Mouse (Mus musculus): Measurements from ENCODE around the gene Herpud1. TPM values are rescaled to one million over a fixed set of nuclear protein-coding genes. Genes with fewer than 3 reads are reported as not detected.

Gene Herpud1
- 10 to 100 TPM; 68.3 to 78.2 TPM for total RNA-seq (2021)
- long read RNA-seq, experiment 1, transcript Herpud1-205 (8 exons, 1,952 nt), result major isoform, 75 of 89 reads
- long read RNA-seq, experiment 1, transcript Herpud1-201 (8 exons, 1,873 nt), result minor isoform, 6 of 89 reads
- long read RNA-seq, experiment 1, partial matches to known transcripts, result 2 of 89 reads
- long read RNA-seq, experiment 1, other reads (novel, unspliced or antisense), result 6 of 89 reads
- long read RNA-seq, experiment 2, transcript Herpud1-201 (8 exons, 1,873 nt), result minor isoform, 8 of 72 reads
- long read RNA-seq, experiment 2, transcript Herpud1-205 (8 exons, 1,952 nt), result major isoform, 56 of 72 reads
- long read RNA-seq, experiment 2, partial matches to known transcripts, result 2 of 72 reads
- long read RNA-seq, experiment 2, other reads (novel, unspliced or antisense), result 5 of 72 reads

DNA sequence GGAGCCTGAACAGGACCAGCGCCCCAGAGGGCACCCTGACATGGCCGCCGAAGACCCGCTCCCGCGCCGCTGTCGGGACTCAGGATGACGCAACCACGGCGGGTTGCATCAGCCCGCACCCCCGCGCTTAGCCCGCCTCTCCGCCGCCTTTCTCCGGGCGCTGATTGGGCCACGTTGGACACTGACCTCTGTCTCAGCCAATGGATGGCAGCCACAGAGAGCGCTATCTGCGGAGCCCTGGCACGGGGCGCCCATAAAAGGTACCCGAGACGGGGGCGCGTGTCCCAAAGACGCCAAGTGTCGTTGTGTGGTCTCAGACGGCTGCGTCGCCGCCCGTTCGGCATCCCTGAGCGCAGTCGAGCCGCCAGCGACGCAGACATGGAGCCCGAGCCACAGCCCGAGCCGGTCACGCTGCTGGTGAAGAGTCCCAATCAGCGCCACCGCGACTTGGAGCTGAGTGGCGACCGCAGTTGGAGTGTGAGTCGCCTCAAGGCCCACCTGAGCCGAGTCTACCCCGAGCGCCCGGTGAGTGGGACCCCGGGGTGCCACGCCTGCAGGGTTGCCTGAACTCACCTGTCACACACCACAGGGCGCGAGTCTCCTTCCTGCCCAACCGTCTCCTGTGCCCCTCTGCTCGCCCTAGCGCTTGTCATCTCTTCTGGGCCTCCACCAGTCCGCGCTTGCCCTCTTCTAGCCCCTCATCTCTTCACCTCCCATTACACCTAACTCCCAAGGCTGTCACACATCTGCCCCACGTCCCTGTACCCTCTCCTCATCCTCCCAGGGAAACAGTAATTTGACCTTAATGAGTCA is at the start of gene Herpud1:
TSS of gene Herpud1 (plus strand) at position 225 of the 813 bp plus-strand sequence.
- peak; percentile 99 for DNase-seq (ENCODE audit: extremely low spot score in 1 of 2, low spot score in 2 of 2)
- Histone ChIP-seq H3K27ac (peak within 1 kb of the TSS; percentile 100), H3K4me3 (peak within 1 kb of the TSS; percentile 74)
- intact Hi-C loops (cut with DNase I), result loop anchor here (5.0 kb wide), 1 partner anchor 316 kb away; no protein-coding TSS in a partner anchor
- no peak for TF ChIP-seq CTCF (IDR thresholded peaks at IDR 0.05)

DNA sequence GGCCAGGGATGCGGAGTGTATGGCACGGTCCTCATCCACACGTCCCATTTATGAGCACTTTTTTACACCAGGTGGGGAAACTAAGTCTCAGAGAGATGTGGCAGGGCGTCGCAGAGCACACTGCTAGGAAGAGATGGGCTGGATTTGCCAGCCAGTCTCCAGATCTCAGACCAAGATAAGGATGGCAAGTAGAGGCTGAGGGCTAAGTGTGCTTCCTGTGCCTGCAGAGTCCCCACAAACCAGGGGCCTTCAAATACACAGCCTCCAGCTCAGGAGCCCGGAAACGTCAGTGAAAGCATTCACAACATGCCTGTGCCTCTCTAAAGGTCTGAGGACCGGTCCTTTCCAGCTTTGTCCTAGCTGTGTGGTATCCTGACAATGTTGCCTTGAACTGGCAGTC is 48.7 kb upstream of the Herpud1 start:
- no peak for DNase-seq (ENCODE audit: extremely low spot score in 1 of 2, low spot score in 2 of 2)
- Histone ChIP-seq H3K27ac (no peak overlapping the region), H3K4me3 (no peak overlapping the region)
- TF ChIP-seq CTCF (IDR thresholded peaks at IDR 0.05), result no peak
- intact Hi-C loops (cut with DNase I), result loop anchor here (10.0 kb wide), 1 partner anchor 357 kb away; the partner anchor contains the start of gene Pllp

DNA sequence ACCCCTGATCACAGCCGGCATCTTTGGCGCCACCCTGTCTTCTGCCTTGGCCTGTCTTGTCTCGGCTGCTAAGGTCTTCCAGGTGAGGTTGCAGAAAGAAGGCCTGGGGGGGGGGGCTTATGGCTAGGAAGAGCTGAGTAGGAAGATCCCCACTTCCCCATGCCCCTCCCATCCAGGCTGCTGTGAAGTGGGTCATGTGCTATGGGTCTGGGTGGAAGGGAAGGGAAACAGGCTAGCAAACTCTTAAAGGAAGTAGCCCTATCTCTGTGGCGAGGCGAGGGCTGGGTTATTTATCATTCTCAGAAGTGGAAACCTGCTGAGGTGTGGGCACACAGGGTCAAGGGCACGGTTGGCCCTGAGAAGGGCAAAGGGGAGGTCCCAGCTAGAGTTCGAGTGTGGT is 45.4 kb upstream of the Herpud1 start:
- DNase-seq (ENCODE audit: extremely low spot score in 1 of 2, low spot score in 2 of 2), result no peak
- intact Hi-C loops (cut with DNase I), result loop anchor here (5.0 kb wide), 1 partner anchor 242 kb away; no protein-coding TSS in a partner anchor

DNA sequence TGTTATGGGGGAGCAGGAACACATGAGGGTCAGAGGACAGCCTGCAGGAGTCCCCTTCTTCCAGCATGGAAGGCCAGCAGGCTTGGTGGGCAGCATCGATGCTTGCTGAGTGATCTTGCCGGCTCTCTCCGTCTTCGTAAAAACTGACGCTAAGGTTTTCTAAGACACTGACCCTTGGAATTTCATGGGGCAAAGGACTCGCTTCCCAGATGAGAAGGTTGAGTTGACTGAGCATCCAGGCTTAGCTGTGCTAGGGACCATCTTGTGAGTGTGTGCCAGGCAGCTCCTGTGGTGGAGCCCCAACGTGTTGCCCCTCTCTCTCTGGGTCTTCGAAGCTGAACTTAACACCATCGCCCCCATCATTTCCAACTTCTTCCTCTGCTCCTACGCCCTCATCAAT is 43.5 kb upstream of the Herpud1 start:
- no peak overlapping the region for H3K4me3 ChIP-seq
- no peak overlapping the region for H3K27ac ChIP-seq
- DNase-seq (ENCODE audit: extremely low spot score in 1 of 2, low spot score in 2 of 2), result no peak
- TF ChIP-seq CTCF (IDR thresholded peaks at IDR 0.05), result no peak
- intact Hi-C loops (cut with DNase I), result loop anchor here (2.0 to 5.0 kb wide), 3 partner anchors 46 to 240 kb away; no protein-coding TSS in a partner anchor

More for the DNA sequence above, 45.4 kb upstream of the Herpud1 start:
- TF ChIP-seq CTCF (IDR thresholded peaks at IDR 0.05), result no peak
- no peak overlapping the region for H3K27ac ChIP-seq
- H3K4me3 ChIP-seq, result no peak overlapping the region

DNA sequence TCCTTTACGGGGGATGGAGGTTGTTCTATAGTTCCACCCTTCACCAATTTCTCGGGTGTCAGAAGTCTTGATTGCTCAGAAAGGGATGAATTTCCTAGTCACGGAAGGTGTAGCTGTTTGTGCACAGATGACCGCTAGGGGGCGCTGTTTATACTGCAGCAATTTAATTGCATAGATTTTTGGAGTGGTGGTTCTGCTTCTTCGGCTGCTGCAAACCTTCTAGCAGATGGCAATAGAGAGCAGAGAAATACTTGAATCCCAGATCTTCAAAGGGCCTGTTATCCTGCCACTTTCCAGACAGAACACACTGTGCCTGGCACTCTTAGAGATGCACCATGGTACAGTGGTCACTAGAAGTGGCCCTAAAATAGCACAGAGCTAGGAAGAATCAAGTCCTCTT is 42.9 kb upstream of the Herpud1 start:
- Histone ChIP-seq H3K27ac (no peak overlapping the region; the same call in 1 of the 2 replicates), H3K4me3 (no peak overlapping the region)
- TF ChIP-seq CTCF (IDR thresholded peaks at IDR 0.05), result no peak; the same call in none of the 2 replicates
- intact Hi-C loops (cut with DNase I), result loop anchor here (2.0 to 5.0 kb wide), 3 partner anchors 46 to 239 kb away; no protein-coding TSS in a partner anchor
- DNase-seq (ENCODE audit: extremely low spot score in 1 of 2, low spot score in 2 of 2), result peak; percentile 75 to 79

DNA sequence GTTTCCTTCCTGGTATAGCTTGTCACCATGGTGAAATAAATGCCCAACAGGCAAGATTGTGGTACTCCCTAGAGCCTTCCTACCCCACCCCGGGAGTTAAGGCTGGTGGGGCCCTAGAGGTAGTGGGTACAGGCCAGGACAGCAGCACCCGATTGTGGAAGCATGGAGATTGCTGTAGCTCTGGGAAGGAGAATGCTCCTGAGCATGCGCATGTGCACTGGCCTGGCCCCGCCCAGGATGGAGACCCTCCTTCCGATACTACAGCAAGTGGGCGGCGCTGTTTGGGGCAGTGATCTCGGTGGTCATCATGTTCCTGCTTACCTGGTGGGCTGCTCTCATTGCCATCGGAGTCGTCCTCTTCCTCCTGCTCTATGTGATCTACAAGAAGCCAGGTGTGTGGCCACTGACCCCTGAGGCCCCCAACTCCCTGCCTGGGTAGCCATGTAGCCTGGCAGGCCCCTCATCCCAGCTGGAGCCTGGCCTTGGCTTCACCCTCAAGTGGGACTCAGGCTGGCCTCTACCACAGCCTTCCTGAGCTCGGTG is 42.4 kb upstream of the Herpud1 start:
- DNase-seq (ENCODE audit: extremely low spot score in 1 of 2, low spot score in 2 of 2), result no peak
- intact Hi-C loops (cut with DNase I), result loop anchor here (2.0 to 5.0 kb wide), 3 partner anchors 45 to 238 kb away; no protein-coding TSS in a partner anchor
- Histone ChIP-seq H3K27ac (no peak overlapping the region; the same call in 1 of the 2 replicates), H3K4me3 (no peak overlapping the region)
- no peak for TF ChIP-seq CTCF (IDR thresholded peaks at IDR 0.05)

DNA sequence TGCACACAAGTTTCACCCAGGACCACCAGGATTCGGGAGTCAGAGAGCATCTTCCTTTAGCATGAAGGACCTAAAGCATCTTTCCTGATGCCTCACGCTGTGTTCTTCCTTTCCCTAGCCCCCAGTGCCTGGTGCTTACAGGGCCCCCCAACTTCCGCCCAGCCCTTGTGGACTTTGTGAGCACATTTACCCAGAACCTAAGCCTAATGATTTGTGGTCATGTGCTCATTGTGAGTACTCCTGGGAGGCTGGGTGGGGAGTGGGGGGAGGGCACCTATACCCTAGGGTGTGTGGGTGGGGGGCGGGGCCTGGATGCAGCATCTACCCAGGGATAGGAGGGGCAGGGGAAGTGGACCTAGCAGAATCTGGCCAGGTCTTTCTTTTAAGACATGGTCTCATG is 40.6 kb upstream of the Herpud1 start:
- no peak for TF ChIP-seq CTCF (IDR thresholded peaks at IDR 0.05)
- no peak for DNase-seq (ENCODE audit: extremely low spot score in 1 of 2, low spot score in 2 of 2)
- intact Hi-C loops (cut with DNase I), result no loop called here
- Histone ChIP-seq H3K27ac (no peak overlapping the region), H3K4me3 (no peak overlapping the region)

DNA sequence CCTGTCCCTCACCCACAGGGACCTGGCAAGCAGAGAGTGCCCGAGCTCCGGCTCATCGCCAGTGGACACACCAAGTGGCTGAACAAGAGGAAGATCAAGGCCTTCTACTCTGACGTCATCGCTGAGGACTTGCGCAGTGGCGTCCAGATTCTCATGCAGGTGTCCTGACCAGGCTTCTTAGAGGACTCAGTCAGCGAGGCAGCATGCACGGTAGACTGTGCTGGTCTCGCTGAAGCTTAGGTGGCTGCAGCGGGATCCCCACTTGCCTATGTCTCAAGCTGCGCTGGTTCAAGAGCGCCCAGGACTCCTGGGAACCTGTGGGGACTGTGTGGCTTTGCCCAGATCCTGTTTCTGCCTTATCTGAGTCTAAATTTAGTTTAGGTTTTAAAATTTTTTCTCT is 40.0 kb upstream of the Herpud1 start:
- no peak for TF ChIP-seq CTCF (IDR thresholded peaks at IDR 0.05)
- no peak overlapping the region for H3K27ac ChIP-seq
- no peak for DNase-seq (ENCODE audit: extremely low spot score in 1 of 2, low spot score in 2 of 2)
- H3K4me3 ChIP-seq, result no peak overlapping the region
- intact Hi-C loops (cut with DNase I), result no loop called here

DNA sequence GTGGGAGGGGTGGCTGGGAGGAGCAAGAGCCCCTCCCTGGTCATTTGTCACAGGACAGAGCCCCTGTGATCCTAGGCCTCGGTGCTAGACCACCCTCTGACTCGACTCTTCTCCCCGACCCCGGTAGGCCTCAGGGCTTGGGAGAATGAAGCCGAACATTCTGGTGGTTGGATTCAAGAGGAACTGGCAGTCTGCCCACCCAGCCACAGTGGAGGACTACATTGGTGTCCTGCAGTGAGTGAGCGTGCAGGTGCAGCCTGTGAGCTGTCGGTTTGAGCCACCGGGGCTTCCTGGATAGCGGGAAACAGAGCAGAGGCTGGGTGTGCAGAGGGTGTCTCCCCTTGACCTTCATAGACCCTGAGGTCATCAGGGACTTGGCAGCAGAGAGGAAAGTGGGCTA is 37.8 kb upstream of the Herpud1 start:
- DNase-seq (ENCODE audit: extremely low spot score in 1 of 2, low spot score in 2 of 2), result no peak
- intact Hi-C loops (cut with DNase I), result no loop called here
- H3K27ac ChIP-seq, result no peak overlapping the region
- no peak for TF ChIP-seq CTCF (IDR thresholded peaks at IDR 0.05)
- H3K4me3 ChIP-seq, result no peak overlapping the region

DNA sequence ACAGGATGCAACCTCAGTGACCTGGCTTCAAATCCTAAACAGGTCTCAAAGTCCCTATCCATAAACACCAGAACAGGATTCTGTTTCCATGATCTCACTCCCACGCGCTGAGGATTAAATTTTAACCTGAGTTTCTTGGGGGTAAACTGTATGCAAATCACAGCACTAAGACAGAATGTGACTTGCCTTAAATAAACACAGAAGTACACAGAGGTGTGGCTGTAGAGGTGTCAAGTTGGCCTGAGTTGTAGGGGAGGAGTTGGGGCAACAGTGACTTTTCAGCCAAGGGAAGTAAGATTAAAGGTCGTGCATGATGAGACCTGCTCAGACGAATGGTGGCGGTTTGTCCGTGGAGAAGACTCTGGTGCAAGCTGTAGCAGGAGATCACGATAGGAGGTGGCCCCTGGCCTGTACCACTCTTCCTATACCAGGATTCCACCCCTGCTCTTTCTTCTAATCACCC is 32.1 kb upstream of the Herpud1 start:
- H3K4me3 ChIP-seq, result no peak overlapping the region
- no peak for TF ChIP-seq CTCF (IDR thresholded peaks at IDR 0.05)
- intact Hi-C loops (cut with DNase I), result no loop called here
- H3K27ac ChIP-seq, result no peak overlapping the region
- DNase-seq (ENCODE audit: extremely low spot score in 1 of 2, low spot score in 2 of 2), result no peak

DNA sequence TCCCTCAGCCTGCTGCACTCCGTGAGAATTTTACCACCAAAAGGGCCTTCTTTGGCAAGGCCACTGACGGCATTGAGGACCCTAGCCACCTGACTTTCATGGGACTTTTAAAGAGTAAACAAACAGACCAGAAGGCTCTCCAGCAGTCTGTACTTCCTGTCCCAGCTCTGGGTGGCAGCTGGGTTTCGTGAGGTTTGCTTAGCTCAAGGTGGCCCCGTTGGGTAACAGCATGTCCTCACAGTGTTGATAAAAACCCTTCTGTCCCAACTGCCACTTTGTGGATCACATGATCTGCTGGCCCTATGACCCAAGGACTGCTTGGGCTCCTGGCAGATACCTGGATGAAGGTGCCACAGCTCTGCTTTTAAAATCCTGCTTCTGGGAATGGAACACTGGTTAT is 31.7 kb upstream of the Herpud1 start:
- no peak for TF ChIP-seq CTCF (IDR thresholded peaks at IDR 0.05)
- intact Hi-C loops (cut with DNase I), result no loop called here
- Histone ChIP-seq H3K27ac (no peak overlapping the region), H3K4me3 (no peak overlapping the region)
- no peak for DNase-seq (ENCODE audit: extremely low spot score in 1 of 2, low spot score in 2 of 2)

All from left cerebral cortex, adult 2 months (tissue).